Mouse (Mus musculus) inflammation-experienced regulatory T-cells (primary cell): Measurements from ENCODE around the gene Oprd1. TPM values are rescaled to one million over a fixed set of nuclear protein-coding genes. Genes with fewer than 3 reads are reported as not detected.

Experiments
- polyA plus RNA-seq, 2 experiments: library from polyadenylated mRNA; unstranded; fragments of 100-300 nt; shearing (Covaris generic); gene quantifications; one replicate each; pipeline ENCODE4 v1.2.1; 2017

The Oprd1 gene
- under 1 TPM in 1 of 2 experiments, not detected in 1; 0.09 TPM for polyA plus RNA-seq

DNA sequence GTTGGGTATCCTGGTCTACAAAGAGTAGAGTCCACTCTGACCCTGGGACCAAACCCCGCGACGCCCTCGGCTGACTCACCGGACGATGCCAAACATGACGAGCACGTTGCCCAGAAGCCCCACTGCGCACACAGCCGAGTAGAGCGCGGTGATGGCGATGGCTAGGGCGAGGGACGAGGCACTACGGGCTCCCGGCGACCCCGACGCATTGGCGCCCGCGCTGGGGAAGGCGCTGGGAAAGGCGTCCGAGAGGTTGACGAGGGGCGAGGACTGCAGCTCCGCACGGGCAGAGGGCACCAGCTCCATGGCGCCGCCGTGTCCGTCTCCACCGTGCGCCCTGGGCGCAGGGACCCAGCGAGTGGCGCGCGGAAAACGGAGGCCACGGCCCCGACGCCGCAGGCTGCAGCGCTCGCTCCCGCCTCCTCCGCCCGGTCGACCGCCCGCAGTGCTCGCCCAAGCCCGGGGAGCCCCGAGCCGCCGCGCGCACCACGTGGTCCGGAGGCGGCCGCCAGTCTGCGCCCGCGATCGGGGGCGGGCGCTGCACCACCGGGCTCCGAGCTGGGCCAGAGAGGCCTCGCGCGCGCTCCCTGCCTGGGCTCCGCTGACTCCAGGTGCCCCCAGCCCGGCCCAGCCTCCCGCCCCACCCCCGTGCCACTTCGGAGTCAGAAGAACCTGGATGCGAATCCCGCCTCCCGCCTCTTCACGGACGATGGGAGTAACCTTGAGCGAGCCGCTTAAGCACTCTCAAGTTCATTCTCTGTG lies at the start of gene Oprd1:
Gene Oprd1, minus strand, starts transcription at position 407 of the 762 bp plus-strand sequence.

GRCm38 (mm10) chr4:132074933-132075769 lies 69.1 kb downstream of the Oprd1 start, which contains the start of gene Epb41:
Gene Epb41, minus strand, starts transcription at chr4:132075321.

GRCm38 (mm10) chr4:132074077-132074932 lies 70.0 kb downstream of the Oprd1 start, which contains the start of gene Gm10300:
Gene Gm10300, plus strand, starts transcription at chr4:132074697.

Other genes with a start within 250 kb of the Oprd1 start
- not detected for gene Tmem200b, start 222.7 kb downstream of the Oprd1 start, polyA plus RNA-seq
- gene Gm10300, start 69.8 kb downstream of the Oprd1 start, polyA plus RNA-seq, result under 1 TPM; 0.16 to 0.21 TPM
- 100 to 1,000 TPM in 1 of 2 experiments, 10 to 100 TPM in 1; 62.0 to 117 TPM for gene Epb41, start 69.2 kb downstream of the Oprd1 start, polyA plus RNA-seq
- 100 to 1,000 TPM in 1 of 2 experiments, 10 to 100 TPM in 1; 93.7 to 121 TPM for gene Ythdf2, start 67.8 kb upstream of the Oprd1 start, polyA plus RNA-seq
- gene Gmeb1, start 117.1 kb upstream of the Oprd1 start, polyA plus RNA-seq, result 1 to 10 TPM; 3.8 to 6.1 TPM
- 10 to 100 TPM; 76.6 to 85.5 TPM for gene Taf12, start 129.9 kb upstream of the Oprd1 start, polyA plus RNA-seq
- gene Rab42, start 158.9 kb upstream of the Oprd1 start, polyA plus RNA-seq, result 1 to 10 TPM in 1 of 2 experiments, not detected in 1; 1.1 TPM
- 10 to 100 TPM; 75.1 to 91.8 TPM for gene Trnau1ap, start 185.1 kb upstream of the Oprd1 start, polyA plus RNA-seq
- gene Rcc1, start 209.1 kb upstream of the Oprd1 start, polyA plus RNA-seq, result 10 to 100 TPM; 21.3 to 29.5 TPM